Mouse (Mus musculus) forebrain, postnatal 0 days (tissue): ENCODE data around the gene Trim66. TPM values are rescaled to one million over a fixed set of nuclear protein-coding genes. Genes with fewer than 3 reads are reported as not detected.

ENCODE experiments used
- ATAC-seq: fragments of 200-750 bp; cut with Nextera tagmentation; 2 replicates; pipeline ENCODE4 v1.8.0; 2017; ENCODE audit warnings: mild to moderate bottlenecking, moderate library complexity
- DNase-seq: peaks from one replicate; pipeline ENCODE4 v3.0.0-alpha.2; 2015
- H3K27ac ChIP-seq: fragments of 300-500 bp; sonication (generic); 2 replicates; pipeline ENCODE4 v1.5.1; 2014; ENCODE audit warnings: low read depth, mild to moderate bottlenecking, antibody characterized with exemption, low read length, moderate library complexity, mixed read lengths
- H3K27me3 ChIP-seq: fragments of 300-500 bp; sonication (generic); 2 replicates; pipeline ENCODE4 v1.6.1; 2014; ENCODE audit warnings: mild to moderate bottlenecking, low read length, mixed read lengths; ENCODE audit not compliant: insufficient read depth
- H3K36me3 ChIP-seq: fragments of 300-500 bp; sonication (generic); 2 replicates; pipeline ENCODE4 v1.6.1; 2014; ENCODE audit warnings: mild to moderate bottlenecking, moderate library complexity; ENCODE audit not compliant: insufficient read depth
- H3K4me1 ChIP-seq: fragments of 300-500 bp; sonication (generic); 2 replicates; pipeline ENCODE4 v1.6.1; 2014; ENCODE audit warnings: antibody characterized with exemption; ENCODE audit not compliant: insufficient read depth
- H3K4me2 ChIP-seq: fragments of 300-500 bp; sonication (generic); 2 replicates; pipeline ENCODE4 v1.6.1; 2014; ENCODE audit warnings: low read depth, mild to moderate bottlenecking, moderate library complexity
- H3K4me3 ChIP-seq: fragments of 300-500 bp; sonication (generic); 2 replicates; pipeline ENCODE4 v1.5.1; 2014; ENCODE audit warnings: low read depth, low read length, mixed read lengths
- H3K9ac ChIP-seq: fragments of 300-500 bp; sonication (generic); 2 replicates; pipeline ENCODE4 v1.6.1; 2014; ENCODE audit warnings: mild to moderate bottlenecking
- H3K9me3 ChIP-seq: fragments of 300-500 bp; sonication (generic); 2 replicates; pipeline ENCODE4 v1.6.1; 2016; ENCODE audit warnings: low read length
- CTCF ChIP-seq: sonication (generic); IDR thresholded peaks from 2 replicates; pipeline ENCODE4 v1.5.1; 2016; ENCODE audit warnings: antibody characterized with exemption, control low read depth, low read depth
- whole genome bisulfite sequencing: fragments of 180-500 bp; shearing (Covaris S2); extraction: QIAGEN DNeasy Blood & Tissue Kit; methylation state at CpG from one replicate; pipeline ENCODE4 v1.1.7; 2014; 5-methylcytosine and 5-hydroxymethylcytosine counted together
- polyA plus RNA-seq: library from polyadenylated mRNA; unstranded; fragments of >200 nt; fragmentation: Nextera tagmentation; extraction: Ambion mirVana; gene quantifications from 2 replicates; pipeline ENCODE4 v1.2.1, GENCODE M21; 2015
- total RNA-seq: library from RNA; depleted of rRNA; stranded (reverse); fragments of >200 nt; gene quantifications from 2 replicates; pipeline ENCODE4 v1.2.3, GENCODE M21; 2014; rRNA removed

Trim66 gene
- total RNA-seq, result 2.3 and 3.9 TPM in 2 replicates
- polyA plus RNA-seq, result 0.34 and 0.41 TPM in 2 replicates

GRCm38 (mm10) chr7:109508034-109508433 lies at the start of gene Trim66:
TSS of gene Trim66 (minus strand) at chr7:109508134.
- 86% methylated on average over 4 of the region's 4 CpGs for WGBS
- no peak for ATAC-seq
- no peak within 1 kb of the TSS for H3K27ac ChIP-seq

DNA sequence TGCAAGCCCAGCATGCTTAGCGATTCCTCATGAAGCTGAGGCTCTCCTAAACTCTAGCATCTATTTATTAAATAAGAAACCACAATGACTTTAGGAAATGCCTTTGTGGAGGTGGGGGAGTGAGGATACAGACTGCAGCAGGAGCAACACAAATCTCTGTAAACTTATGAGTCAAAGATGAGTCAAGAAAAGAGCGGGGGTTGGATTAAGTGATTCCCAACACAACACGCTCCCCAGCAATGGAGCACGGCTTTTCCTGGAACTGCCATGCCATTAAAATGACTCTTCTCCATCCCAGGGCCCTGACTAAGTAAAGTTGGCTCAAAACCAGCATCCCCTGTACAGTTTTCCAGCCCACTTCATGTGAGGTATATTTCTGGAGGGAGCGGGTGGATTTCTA lies 38.8 kb upstream of the Trim66 start:
- no peak overlapping the region for H3K4me2 ChIP-seq
- no peaks in the 10 kb centered on the region for H3K4me1 ChIP-seq
- no peaks in the 10 kb centered on the region for H3K9me3 ChIP-seq
- H3K27ac ChIP-seq, result no peak overlapping the region
- no peak overlapping the region for H3K9ac ChIP-seq
- DNase-seq, result no peak
- no peaks in the 10 kb centered on the region for H3K27me3 ChIP-seq
- no peak for TF ChIP-seq CTCF
- 97% methylated on average over 5 of the region's 5 CpGs for WGBS
- H3K4me3 ChIP-seq, result no peak overlapping the region
- no peaks in the 10 kb centered on the region for H3K36me3 ChIP-seq
- ATAC-seq, result no peak

More at GRCm38 (mm10) chr7:109508034-109508433, at the start of gene Trim66:
- H3K27me3 ChIP-seq, result no peaks in the 10 kb centered on the region
- no peaks in the 10 kb centered on the region for H3K4me1 ChIP-seq
- peak within 1 kb of the TSS; percentile 21; the same call in 1 of the 2 replicates for H3K4me2 ChIP-seq
- H3K9me3 ChIP-seq, result no peaks in the 10 kb centered on the region
- H3K36me3 ChIP-seq, result no peaks in the 10 kb centered on the region
- DNase-seq, result no peak
- no peak within 1 kb of the TSS for H3K9ac ChIP-seq
- H3K4me3 ChIP-seq, result no peak within 1 kb of the TSS
- TF ChIP-seq CTCF, result no peak

- no peak for ATAC-seq
- 86% methylated on average over 2 of the region's 2 CpGs for WGBS
These were observed 38.3 kb upstream of the Trim66 start for GRCm38 (mm10) chr7:109546186-109546585.

GRCm38 (mm10) chr7:109545255-109545993 lies 37.5 kb upstream of the Trim66 start:
- Histone ChIP-seq H3K9ac (no peak overlapping the region), H3K9me3 (no peaks in the 10 kb centered on the region), H3K4me1 (no peaks in the 10 kb centered on the region), H3K4me3 (no peak overlapping the region), H3K4me2 (no peak overlapping the region), H3K27me3 (no peaks in the 10 kb centered on the region), H3K36me3 (no peaks in the 10 kb centered on the region), H3K27ac (no peak overlapping the region)
- no peak for DNase-seq
- no peak for TF ChIP-seq CTCF
- no peak for ATAC-seq
- WGBS, result 64% methylated on average over 10 of the region's 10 CpGs

More at GRCm38 (mm10) chr7:109546186-109546585, 38.3 kb upstream of the Trim66 start:
- Histone ChIP-seq H3K4me1 (no peaks in the 10 kb centered on the region), H3K9me3 (no peaks in the 10 kb centered on the region), H3K27me3 (no peaks in the 10 kb centered on the region), H3K27ac (no peak overlapping the region), H3K9ac (no peak overlapping the region), H3K4me3 (no peak overlapping the region), H3K4me2 (no peak overlapping the region), H3K36me3 (no peaks in the 10 kb centered on the region)
- no peak for DNase-seq
- TF ChIP-seq CTCF, result no peak

- ATAC-seq, result no peak
- no peak overlapping the region for H3K27ac ChIP-seq
- WGBS, result 64% methylated on average over 5 of the region's 5 CpGs
- H3K36me3 ChIP-seq, result no peaks in the 10 kb centered on the region
- no peaks in the 10 kb centered on the region for H3K9me3 ChIP-seq
- no peaks in the 10 kb centered on the region for H3K27me3 ChIP-seq
- no peak overlapping the region for H3K4me3 ChIP-seq
- DNase-seq, result no peak
- H3K4me2 ChIP-seq, result no peak overlapping the region
- TF ChIP-seq CTCF, result no peak
- no peaks in the 10 kb centered on the region for H3K4me1 ChIP-seq
- no peak overlapping the region for H3K9ac ChIP-seq
These were observed 36.9 kb upstream of the Trim66 start for GRCm38 (mm10) chr7:109544792-109545191.

DNA sequence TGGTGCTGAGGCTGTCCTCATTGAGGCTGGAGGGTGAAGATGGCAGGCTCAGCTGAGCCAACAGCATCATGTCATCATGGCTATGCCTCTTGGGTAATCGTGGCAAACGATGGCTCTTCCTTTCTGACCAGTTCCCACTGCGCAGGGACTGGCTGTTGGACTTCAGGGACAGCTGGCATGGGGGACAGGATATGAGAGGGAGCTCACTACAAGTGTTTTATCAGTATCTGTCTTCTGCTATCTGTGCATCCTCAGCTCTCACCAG lies 34.4 kb upstream of the Trim66 start:
- Histone ChIP-seq H3K9ac (no peak overlapping the region), H3K4me3 (no peak overlapping the region)

DNA sequence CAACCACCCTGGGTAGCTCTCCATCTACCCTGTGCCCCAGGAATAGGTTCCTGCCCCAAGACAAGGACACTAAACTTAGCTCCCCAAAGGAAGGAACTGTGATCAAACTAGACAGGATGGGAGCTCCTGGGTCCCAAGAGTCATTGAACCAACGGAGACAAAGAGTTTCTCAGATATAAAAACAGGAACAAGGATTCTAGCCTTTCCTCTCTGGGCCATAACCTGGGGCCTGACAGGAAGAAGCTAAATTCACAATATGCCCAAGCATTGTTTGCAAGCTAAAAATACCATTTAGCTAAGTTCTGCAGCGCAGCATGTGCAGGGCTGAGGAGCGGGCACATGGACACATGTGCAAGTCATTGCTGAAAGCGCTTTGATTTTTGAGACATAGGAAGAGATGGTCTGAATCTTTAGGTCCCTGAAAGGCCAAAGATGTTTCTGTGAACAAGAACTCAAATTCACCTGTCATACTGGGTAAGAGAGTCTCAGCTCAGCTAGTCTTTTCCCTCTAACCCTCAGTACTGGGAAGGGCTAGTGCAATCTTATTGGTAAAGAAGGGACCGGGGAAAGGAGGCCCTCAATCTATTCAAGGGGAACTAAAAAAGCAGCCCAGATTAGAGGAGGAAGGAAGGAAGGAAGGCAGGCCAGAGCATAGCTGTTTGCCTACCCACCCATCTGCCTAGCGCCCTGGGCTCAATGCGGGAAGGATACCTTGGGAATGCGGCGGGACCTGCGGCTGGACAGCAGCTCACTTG lies 33.9 kb upstream of the Trim66 start:
- H3K4me2 ChIP-seq, result no peak overlapping the region
- TF ChIP-seq CTCF, result no peak
- H3K9ac ChIP-seq, result no peak overlapping the region
- DNase-seq, result no peak
- no peak for ATAC-seq
- no peak overlapping the region for H3K27ac ChIP-seq
- H3K27me3 ChIP-seq, result no peaks in the 10 kb centered on the region
- no peaks in the 10 kb centered on the region; the same call in 1 of the 2 replicates for H3K4me1 ChIP-seq
- H3K36me3 ChIP-seq, result no peaks in the 10 kb centered on the region
- H3K9me3 ChIP-seq, result no peaks in the 10 kb centered on the region
- no peak overlapping the region for H3K4me3 ChIP-seq
- WGBS, result 90% methylated on average over 10 of the region's 10 CpGs

More for the DNA sequence above, 34.4 kb upstream of the Trim66 start:
- DNase-seq (no peak), ATAC-seq (no peak)
- no peaks in the 10 kb centered on the region for H3K27me3 ChIP-seq
- no peak overlapping the region for H3K27ac ChIP-seq
- H3K4me1 ChIP-seq, result no peaks in the 10 kb centered on the region
- no peaks in the 10 kb centered on the region for H3K36me3 ChIP-seq
- TF ChIP-seq CTCF, result no peak
- 89% methylated on average over 3 of the region's 3 CpGs for WGBS
- H3K4me2 ChIP-seq, result no peak overlapping the region
- no peaks in the 10 kb centered on the region for H3K9me3 ChIP-seq
